ENCODE assay signal across 14 mouse cellular contexts in the genomic region with DNA sequence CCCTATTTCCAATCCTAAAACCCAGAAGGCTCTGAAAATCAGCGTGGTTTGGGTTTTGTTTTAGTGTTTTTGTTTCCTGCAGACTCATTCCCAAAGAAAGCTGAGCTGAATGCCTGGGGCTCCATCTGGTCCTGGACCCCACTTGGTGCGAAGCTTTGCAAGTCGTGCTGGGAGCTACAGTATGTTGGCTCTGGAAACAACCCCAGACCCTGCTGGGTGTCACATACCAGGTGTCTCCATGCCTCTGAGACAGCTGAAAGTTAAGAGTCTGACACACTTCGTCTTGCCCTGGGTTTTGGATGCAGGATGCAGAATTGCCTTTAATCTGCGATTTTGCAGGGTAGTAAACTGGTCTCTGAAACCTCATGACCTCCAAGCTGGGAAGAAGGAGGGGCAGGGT. TPM values are rescaled to one million over a fixed set of nuclear protein-coding genes. Genes with fewer than 3 reads are reported as not detected.
DNase-seq lines count a peak whose midpoint lies in the region; ATAC-seq and TF ChIP-seq lines count a peak whose summit lies in the region.
"Had no signal": no experiment of that assay in that cellular context is flagged by ENCODE, and none has a peak within 500 bp of the region (broad histone marks: within the 10 kb centered on the region; RNA-seq: fewer than 3 reads in every experiment).

No protein-coding gene starts in this region.

- no peak for TF ChIP-seq CTCF in kidney, adult 2 months (conservative IDR thresholded peaks at IDR 0.05; ENCODE audit: insufficient read depth, insufficient read length, low read depth, low read length)

- WGBS in kidney, adult 2 months: 50% methylated on average over 5 of the region's 5 CpGs
- WGBS in kidney, embryonic 15.5 days: 42% methylated on average over 5 of the region's 5 CpGs
- 16% methylated on average over 5 of the region's 5 CpGs for WGBS in embryonic facial prominence, embryonic 13.5 days
- 34% methylated on average over 5 of the region's 5 CpGs for WGBS in limb, embryonic 10.5 days
- WGBS in midbrain, embryonic 11.5 days: 39% methylated on average over 5 of the region's 5 CpGs

- no peak for ATAC-seq in kidney, embryonic 15.5 days (replicated peaks; ENCODE audit: low FRiP score)
- ATAC-seq in embryonic facial prominence, embryonic 13.5 days (ENCODE audit: insufficient number of reproducible peaks, insufficient read depth, low FRiP score, low TSS enrichment, low read depth): no peak
- no peak for ATAC-seq in midbrain, embryonic 11.5 days (ENCODE audit: low FRiP score)
- ATAC-seq: activated CD4-positive, CD25-positive, alpha-beta regulatory T cell, adult 4 months; liver, postnatal 0 days had no signal

- H3K4me3 ChIP-seq in kidney, adult 2 months (ENCODE audit: insufficient read depth, low read depth, low read length): no peak overlapping the region
- no peak overlapping the region for H3K4me3 ChIP-seq in kidney, embryonic 15.5 days (replicated peaks)
- no peak overlapping the region for H3K4me3 ChIP-seq in embryonic facial prominence, embryonic 13.5 days
- H3K4me3 ChIP-seq in limb, embryonic 10.5 days: no peak overlapping the region
- H3K4me3 ChIP-seq in midbrain, embryonic 11.5 days (ENCODE audit: low read depth, low read length): no peak overlapping the region
- H3K4me3 ChIP-seq: heart, adult 2 months; layer of hippocampus, adult 2 months had no signal

- DNase-seq in kidney, adult 2 months: no peak
- peak; percentile 74 to 77 for DNase-seq in cerebellum, adult 18-20 months
- DNase-seq in limb, embryonic 10.5 days (ENCODE audit: low spot score): no peak
- DNase-seq in frontal cortex, postnatal 25 days (ENCODE audit: low spot score in 2 of 2): no peak
- DNase-seq in retina, embryonic 14.5 days (ENCODE audit: low spot score): no peak
- no peak for DNase-seq in midbrain, embryonic 11.5 days (ENCODE audit: low spot score, missing footprints)
- DNase-seq: heart, adult 2 months; heart, postnatal 14 days; liver, postnatal 0 days; right cerebral cortex, postnatal 25 days had no signal

- no peaks in the 10 kb centered on the region for H3K27me3 ChIP-seq in kidney, adult 2 months (replicated peaks; ENCODE audit: control insufficient read depth, insufficient read depth, low read length)
- H3K27me3 ChIP-seq in kidney, embryonic 15.5 days: 0 out of 2 replicates have a peak, but pooled peaks cover 4% of the 10 kb centered on the region
- H3K27me3 ChIP-seq in embryonic facial prominence, embryonic 13.5 days: no peaks in the 10 kb centered on the region
- H3K27me3 ChIP-seq in limb, embryonic 10.5 days (ENCODE audit: low read depth, poor library complexity, severe bottlenecking): 0 out of 2 replicates have a peak, but pooled peaks cover 5% of the 10 kb centered on the region
- no peaks in the 10 kb centered on the region for H3K27me3 ChIP-seq in midbrain, embryonic 11.5 days (ENCODE audit: control insufficient read depth, insufficient read depth, low read length)

- TF ChIP-seq POLR2A in kidney, adult 2 months (IDR thresholded peaks at IDR 0.05; ENCODE audit: low read depth, low read length): no peak

- H3K27ac ChIP-seq in kidney, adult 2 months (ENCODE audit: insufficient read depth, low read depth, low read length): peak overlapping the region; percentile 71
- no peak overlapping the region for H3K27ac ChIP-seq in kidney, embryonic 15.5 days
- peak overlapping the region; percentile 69 for H3K27ac ChIP-seq in embryonic facial prominence, embryonic 13.5 days
- H3K27ac ChIP-seq in limb, embryonic 10.5 days: peak overlapping the region; percentile 72
- H3K27ac ChIP-seq in midbrain, embryonic 11.5 days (ENCODE audit: low read depth, low read length): no peak overlapping the region
- H3K27ac ChIP-seq: heart, adult 2 months; layer of hippocampus, adult 2 months had no signal

- H3K9ac ChIP-seq in kidney, embryonic 15.5 days: no peak overlapping the region
- peak overlapping the region; percentile 41 for H3K9ac ChIP-seq in embryonic facial prominence, embryonic 13.5 days
- H3K9ac ChIP-seq in midbrain, embryonic 11.5 days (ENCODE audit: low read length): no peak overlapping the region
- H3K9ac ChIP-seq: liver, postnatal 0 days had no signal

- H3K4me1 ChIP-seq in kidney, adult 2 months (ENCODE audit: control insufficient read depth, insufficient read depth, low read length): peaks cover 12% of the 10 kb centered on the region
- H3K4me1 ChIP-seq in kidney, embryonic 15.5 days: peaks cover 24% of the 10 kb centered on the region
- H3K4me1 ChIP-seq in embryonic facial prominence, embryonic 13.5 days: peaks cover 19% of the 10 kb centered on the region
- peaks cover 36% of the 10 kb centered on the region for H3K4me1 ChIP-seq in limb, embryonic 10.5 days
- H3K4me1 ChIP-seq in midbrain, embryonic 11.5 days (ENCODE audit: control insufficient read depth, insufficient read depth, low read length): no peaks in the 10 kb centered on the region; the same call in 1 of the 2 replicates

- H3K9me3 ChIP-seq in kidney, embryonic 15.5 days (replicated peaks): no peaks in the 10 kb centered on the region
- H3K9me3 ChIP-seq in embryonic facial prominence, embryonic 13.5 days: no peaks in the 10 kb centered on the region
- H3K9me3 ChIP-seq in limb, embryonic 10.5 days (replicated peaks): no peaks in the 10 kb centered on the region
- H3K9me3 ChIP-seq in midbrain, embryonic 11.5 days (ENCODE audit: control insufficient read depth, low read length): no peaks in the 10 kb centered on the region

- H3K4me2 ChIP-seq in kidney, embryonic 15.5 days: no peak overlapping the region
- no peak overlapping the region for H3K4me2 ChIP-seq in embryonic facial prominence, embryonic 13.5 days
- H3K4me2 ChIP-seq in midbrain, embryonic 11.5 days: no peak overlapping the region

- no peaks in the 10 kb centered on the region for H3K36me3 ChIP-seq in kidney, adult 2 months (ENCODE audit: control insufficient read depth, insufficient read depth, low read length)
- H3K36me3 ChIP-seq in kidney, embryonic 15.5 days: no peaks in the 10 kb centered on the region
- no peaks in the 10 kb centered on the region for H3K36me3 ChIP-seq in embryonic facial prominence, embryonic 13.5 days
- H3K36me3 ChIP-seq in limb, embryonic 10.5 days: no peaks in the 10 kb centered on the region
- no peaks in the 10 kb centered on the region for H3K36me3 ChIP-seq in midbrain, embryonic 11.5 days (ENCODE audit: control insufficient read depth, insufficient read depth, low read length)

RNA-seq across cellular contexts. Expression of a gene that starts 23.2 kb away (rescaled TPM):
- polyA plus RNA-seq in kidney, adult 2 months (2012; rRNA removed): 0.11 TPM in 1 of 2 replicates, not detected in the other
- polyA plus RNA-seq in kidney, embryonic 15.5 days (2015; fragmentation: Nextera tagmentation; extraction: Ambion mirVana): 2.3 and 3.2 TPM in 2 replicates
- polyA plus RNA-seq in embryonic facial prominence, embryonic 13.5 days (2015; fragmentation: Nextera tagmentation; extraction: Ambion mirVana): 4.4 and 5.0 TPM in 2 replicates
- polyA plus RNA-seq in limb, embryonic 10.5 days (2016; fragmentation: Nextera tagmentation; extraction: Ambion mirVana): 1.8 and 6.3 TPM in 2 replicates
- 0.47 and 0.59 TPM in 2 replicates for polyA plus RNA-seq in midbrain, embryonic 11.5 days (2014; fragmentation: Nextera tagmentation; extraction: Ambion mirVana)
- polyA plus RNA-seq: heart, adult 2 months; liver, postnatal 0 days had no signal

RNA-seq across cellular contexts. Expression of a gene that starts 49.3 kb away (rescaled TPM):
- 73.9 and 74.9 TPM in 2 replicates for polyA plus RNA-seq in kidney, adult 2 months (2012; rRNA removed)
- 18.1 and 21.0 TPM in 2 replicates for polyA plus RNA-seq in kidney, embryonic 15.5 days (2015; fragmentation: Nextera tagmentation; extraction: Ambion mirVana)
- 16.4 and 18.9 TPM in 2 replicates for polyA plus RNA-seq in embryonic facial prominence, embryonic 13.5 days (2015; fragmentation: Nextera tagmentation; extraction: Ambion mirVana)
- 18.6 and 19.2 TPM in 2 replicates for polyA plus RNA-seq in limb, embryonic 10.5 days (2016; fragmentation: Nextera tagmentation; extraction: Ambion mirVana)
- polyA plus RNA-seq in midbrain, embryonic 11.5 days (2014; fragmentation: Nextera tagmentation; extraction: Ambion mirVana): 13.9 and 14.9 TPM in 2 replicates

Comparison
In these comparisons a context has a peak if more than half of its experiments do, and no peak if none do; other contexts are left out.
1. H3K27ac ChIP-seq: peak in kidney, adult 2 months (single experiment), embryonic facial prominence, embryonic 13.5 days (single experiment) and limb, embryonic 10.5 days (single experiment); none in kidney, embryonic 15.5 days (single experiment) and midbrain, embryonic 11.5 days (single experiment).
2. DNase-seq: peak in cerebellum, adult 18-20 months (2 of 2); none in kidney, adult 2 months (single experiment), limb, embryonic 10.5 days (single experiment), frontal cortex, postnatal 25 days (0 of 2), retina, embryonic 14.5 days (single experiment) and midbrain, embryonic 11.5 days (single experiment).